Mouse (Mus musculus) hindbrain, embryonic 12.5 days (tissue): ENCODE results near the gene Ibsp. TPM values are rescaled to one million over a fixed set of nuclear protein-coding genes. Genes with fewer than 3 reads are reported as not detected.

Experiments used
- ATAC-seq: fragments of 200-750 bp; cut with Nextera tagmentation; 2 replicates; pipeline ENCODE4 v1.8.0; 2017; ENCODE audit warnings: moderate TSS enrichment; ENCODE audit not compliant: low FRiP score
- H3K27ac ChIP-seq: fragments of 300-500 bp; sonication (generic); 2 replicates; pipeline ENCODE4 v1.5.1; 2016; ENCODE audit warnings: mild to moderate bottlenecking
- H3K27me3 ChIP-seq: fragments of 300-500 bp; sonication (generic); 2 replicates; pipeline ENCODE4 v1.6.1; 2016; ENCODE audit warnings: mild to moderate bottlenecking
- H3K36me3 ChIP-seq: fragments of 300-500 bp; sonication (generic); 2 replicates; pipeline ENCODE4 v1.6.1; 2016; ENCODE audit warnings: mild to moderate bottlenecking
- H3K4me1 ChIP-seq: fragments of 300-500 bp; sonication (generic); 2 replicates; pipeline ENCODE4 v1.6.1; 2016
- H3K4me2 ChIP-seq: fragments of 300-500 bp; sonication (generic); replicated peaks from 2 replicates; pipeline ENCODE4 v1.6.1; 2016; ENCODE audit warnings: mild to moderate bottlenecking
- H3K4me3 ChIP-seq: fragments of 300-500 bp; sonication (generic); 2 replicates; pipeline ENCODE4 v1.5.1; 2016; ENCODE audit warnings: mild to moderate bottlenecking
- H3K9ac ChIP-seq: fragments of 300-500 bp; sonication (generic); 2 replicates; pipeline ENCODE4 v1.6.1; 2016; ENCODE audit warnings: mild to moderate bottlenecking, moderate library complexity
- H3K9me3 ChIP-seq: fragments of 300-500 bp; sonication (generic); replicated peaks from 2 replicates; pipeline ENCODE4 v1.6.1; 2016; ENCODE audit warnings: mild to moderate bottlenecking
- WGBS: fragments of 180-500 bp; shearing (Covaris S2); methylation state at CpG from one replicate; pipeline ENCODE4 v1.1.7; 2016; 5-methylcytosine and 5-hydroxymethylcytosine counted together
- polyA plus RNA-seq: library from polyadenylated mRNA; unstranded; fragments of >200 nt; fragmentation: Nextera tagmentation; extraction: Ambion mirVana; gene quantifications from 2 replicates; pipeline ENCODE4 v1.2.1, GENCODE M21; 2016

Ibsp gene
- polyA plus RNA-seq, result 0.14 TPM in 1 of 2 replicates, not detected in the other

DNA sequence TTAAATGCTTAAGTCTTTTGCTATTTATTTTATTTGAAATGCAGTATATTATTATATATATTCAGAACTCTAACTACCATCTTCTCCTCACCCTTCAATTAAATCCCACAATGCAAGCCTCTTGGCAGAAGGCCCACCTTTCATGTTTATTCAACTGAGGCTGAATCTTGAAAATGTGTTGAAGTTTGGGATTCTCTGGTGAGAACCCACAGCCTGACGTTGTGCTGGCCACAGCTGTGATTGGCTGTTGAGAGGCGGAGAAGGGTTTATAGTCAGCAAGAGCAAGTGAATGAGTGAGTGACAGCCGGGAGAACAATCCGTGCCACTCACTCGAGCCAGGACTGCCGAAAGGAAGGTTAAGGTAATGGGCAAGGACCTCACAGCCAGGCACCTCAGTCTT is at the start of gene Ibsp:
Gene Ibsp, plus strand, starts transcription at position 178 of the 400 bp plus-strand sequence.
- ATAC-seq, result no peak
- H3K4me1 ChIP-seq, result no peaks in the 10 kb centered on the region
- no peak within 1 kb of the TSS for H3K27ac ChIP-seq
- H3K9ac ChIP-seq, result no peak within 1 kb of the TSS
- no peak within 1 kb of the TSS for H3K4me2 ChIP-seq
- H3K36me3 ChIP-seq, result no peaks in the 10 kb centered on the region
- H3K27me3 ChIP-seq, result no peaks in the 10 kb centered on the region
- 61% methylated on average over 6 of the region's 6 CpGs for WGBS
- H3K4me3 ChIP-seq, result no peak within 1 kb of the TSS
- 0 out of 2 replicates have a peak, but pooled peaks cover 3% of the 10 kb centered on the region for H3K9me3 ChIP-seq

DNA sequence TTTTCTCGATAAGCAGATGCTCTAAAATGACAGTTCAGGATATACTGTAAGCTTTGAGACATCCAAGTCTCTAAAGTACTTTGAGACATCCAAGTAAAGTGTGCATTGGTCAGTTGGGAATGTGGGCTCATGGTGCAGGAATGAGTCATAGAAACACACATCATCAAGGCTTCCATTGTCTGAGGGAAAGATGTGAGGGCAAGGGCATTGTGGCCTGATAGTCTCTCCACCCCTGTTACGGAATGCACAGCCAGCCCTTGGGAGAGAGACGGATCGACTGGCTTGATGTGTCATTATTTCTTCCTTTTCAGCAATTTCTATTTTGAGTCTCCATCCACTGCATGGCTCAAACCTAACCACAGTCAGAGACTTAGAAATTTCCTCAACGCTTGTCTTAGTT is 47.2 kb upstream of the Ibsp start:
- no peaks in the 10 kb centered on the region for H3K4me1 ChIP-seq
- ATAC-seq, result no peak
- no peaks in the 10 kb centered on the region for H3K36me3 ChIP-seq
- no peak overlapping the region for H3K4me2 ChIP-seq
- H3K9me3 ChIP-seq, result no peaks in the 10 kb centered on the region
- no peak overlapping the region for H3K9ac ChIP-seq
- no peak overlapping the region for H3K27ac ChIP-seq
- H3K4me3 ChIP-seq, result no peak overlapping the region
- 84% methylated on average over 5 of the region's 5 CpGs for WGBS
- H3K27me3 ChIP-seq, result no peaks in the 10 kb centered on the region

DNA sequence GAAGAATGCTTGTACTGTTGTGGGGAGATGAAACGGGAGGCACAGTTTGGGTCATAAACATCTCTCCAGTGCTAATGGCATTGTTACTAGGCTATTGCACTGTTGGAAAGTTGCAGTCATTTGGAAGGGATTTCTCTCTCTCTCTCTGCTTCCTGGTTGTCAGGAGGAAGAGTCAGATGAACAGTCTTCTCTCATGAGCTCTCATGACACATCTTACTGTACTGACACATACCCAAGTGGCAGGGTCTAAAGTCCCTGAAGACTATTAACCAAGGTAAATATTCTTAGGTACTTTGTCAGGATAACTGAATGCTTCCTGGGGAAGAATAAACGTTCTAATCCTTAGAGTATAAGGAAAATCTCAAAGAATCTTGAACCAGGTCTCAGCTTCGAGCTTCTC is 42.4 kb upstream of the Ibsp start:
- H3K4me3 ChIP-seq, result no peak overlapping the region
- no peak for ATAC-seq
- no peaks in the 10 kb centered on the region for H3K27me3 ChIP-seq
- 74% methylated on average over 3 of the region's 3 CpGs for WGBS
- H3K4me1 ChIP-seq, result no peaks in the 10 kb centered on the region
- H3K9ac ChIP-seq, result no peak overlapping the region
- H3K27ac ChIP-seq, result no peak overlapping the region
- H3K36me3 ChIP-seq, result no peaks in the 10 kb centered on the region
- no peak overlapping the region for H3K4me2 ChIP-seq
- H3K9me3 ChIP-seq, result no peaks in the 10 kb centered on the region

DNA sequence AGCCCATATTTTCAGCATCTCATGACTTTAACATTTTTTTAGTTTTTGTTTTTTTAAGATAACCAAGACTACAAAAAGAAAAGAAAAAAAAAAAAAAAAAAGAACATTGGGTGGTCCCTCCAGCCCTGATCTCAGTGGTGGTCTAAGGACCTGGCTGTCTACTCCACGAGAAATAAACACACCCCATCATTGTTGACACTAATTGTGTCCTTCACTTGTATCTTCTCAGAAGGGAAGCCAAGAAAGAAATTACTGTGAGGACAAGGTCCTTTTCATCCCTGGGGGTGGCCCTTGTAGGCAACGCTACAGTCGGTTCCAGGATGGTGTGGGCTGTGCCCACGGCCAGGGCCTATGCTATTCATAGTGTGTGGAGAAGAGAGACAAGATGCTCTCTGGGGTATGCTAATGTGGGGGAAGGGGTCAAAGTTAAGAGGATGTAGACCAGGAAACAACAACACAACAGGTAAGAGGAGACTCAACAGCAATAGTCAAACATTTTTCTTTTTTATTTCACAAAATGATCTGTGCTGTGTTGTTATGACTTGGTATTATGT is 37.0 kb upstream of the Ibsp start:
- Histone ChIP-seq H3K4me3 (no peak overlapping the region), H3K27me3 (no peaks in the 10 kb centered on the region), H3K36me3 (no peaks in the 10 kb centered on the region), H3K27ac (no peak overlapping the region), H3K4me1 (no peaks in the 10 kb centered on the region), H3K9me3 (no peaks in the 10 kb centered on the region), H3K4me2 (no peak overlapping the region), H3K9ac (no peak overlapping the region)
- no peak for ATAC-seq
- WGBS, result 72% methylated on average over 4 of the region's 4 CpGs

DNA sequence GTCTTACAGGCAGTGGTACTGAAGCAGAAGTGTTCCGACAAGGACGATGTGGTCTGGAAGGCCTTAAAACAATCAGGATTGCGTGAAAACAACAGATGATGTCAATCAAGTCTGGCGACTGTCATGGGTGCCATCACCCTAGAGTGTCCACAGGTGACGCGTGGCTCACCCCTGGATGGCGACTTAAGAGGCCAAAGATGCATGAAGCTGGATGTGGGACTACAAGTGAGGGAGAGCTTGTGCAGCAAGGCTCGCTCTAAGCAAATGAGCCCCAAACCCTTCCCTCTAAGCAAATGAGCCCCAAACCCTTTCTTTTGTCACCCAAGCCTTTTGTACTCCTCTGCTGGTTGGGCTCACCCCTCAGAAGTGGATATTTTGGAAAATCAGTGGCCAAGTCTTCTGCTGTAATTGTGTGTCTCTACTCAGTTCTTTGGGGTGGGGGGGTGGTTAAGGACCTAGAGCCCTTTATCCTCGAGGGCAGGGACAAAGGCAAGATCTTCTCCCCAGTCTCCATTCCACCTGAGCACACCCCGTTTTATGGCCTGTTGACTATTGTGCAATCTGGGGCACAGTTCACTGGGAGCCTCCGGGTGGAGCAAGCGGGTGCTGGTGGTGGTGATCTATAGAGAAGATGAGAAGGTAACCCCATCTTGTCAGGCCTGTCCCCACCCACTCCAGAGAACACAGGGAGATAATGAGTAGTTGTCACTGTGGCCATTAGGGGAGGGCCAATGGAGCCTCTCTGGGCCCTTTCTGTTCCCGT is 35.8 kb upstream of the Ibsp start:
- ATAC-seq, result no peak
- no peaks in the 10 kb centered on the region for H3K4me1 ChIP-seq
- H3K4me2 ChIP-seq, result no peak overlapping the region
- H3K27me3 ChIP-seq, result no peaks in the 10 kb centered on the region
- no peaks in the 10 kb centered on the region for H3K36me3 ChIP-seq
- H3K9me3 ChIP-seq, result no peaks in the 10 kb centered on the region
- no peak overlapping the region for H3K9ac ChIP-seq
- WGBS, result 85% methylated on average over 13 of the region's 13 CpGs
- no peak overlapping the region for H3K4me3 ChIP-seq
- H3K27ac ChIP-seq, result no peak overlapping the region

DNA sequence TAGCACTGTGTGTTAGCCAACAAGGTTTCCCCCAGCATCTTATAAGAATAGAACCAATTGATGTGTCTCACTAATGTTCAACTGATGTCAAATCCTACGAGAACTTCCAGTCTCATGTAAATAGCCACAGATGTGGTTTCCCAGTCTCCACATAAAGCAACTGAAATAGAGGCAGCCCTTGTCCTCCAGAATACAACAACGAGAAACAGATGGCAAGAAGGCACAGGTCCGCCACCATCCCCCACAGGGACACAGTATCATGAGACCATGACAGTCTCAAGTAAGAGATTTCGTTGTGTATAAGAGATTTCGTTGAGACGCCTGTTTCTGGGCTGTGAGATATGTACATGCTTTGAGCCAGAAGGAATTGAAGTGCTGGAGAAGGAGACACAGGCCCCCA is 4.8 kb upstream of the Ibsp start:
- no peak for ATAC-seq
- H3K4me3 ChIP-seq, result no peak overlapping the region

DNA sequence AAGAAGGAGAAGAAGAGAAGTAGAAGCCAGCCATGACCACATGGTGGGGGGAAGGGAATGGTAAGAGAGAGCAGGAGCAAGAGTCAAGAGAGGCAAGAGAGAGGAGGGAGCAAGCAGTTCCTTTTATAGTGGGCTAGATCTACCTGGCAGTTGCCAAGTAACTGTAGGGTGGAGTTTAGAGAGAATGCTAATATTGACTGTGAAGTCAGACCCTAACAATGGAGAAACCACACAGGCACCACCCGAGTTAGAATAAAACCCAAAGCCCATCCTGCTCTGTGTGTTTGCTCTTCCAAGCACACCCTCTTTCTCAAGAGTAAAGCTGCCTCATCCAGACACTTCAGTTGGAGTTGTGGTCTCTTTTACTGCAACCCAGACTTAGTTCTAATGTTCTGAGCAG is 15.1 kb downstream of the Ibsp start:
- Histone ChIP-seq H3K4me2 (no peak overlapping the region), H3K27ac (no peak overlapping the region), H3K4me1 (no peaks in the 10 kb centered on the region), H3K27me3 (no peaks in the 10 kb centered on the region), H3K9ac (no peak overlapping the region), H3K9me3 (no peaks in the 10 kb centered on the region), H3K36me3 (no peaks in the 10 kb centered on the region), H3K4me3 (no peak overlapping the region)
- ATAC-seq, result no peak
- WGBS, result 56% methylated on average over 1 of the region's 1 CpGs

More for the DNA sequence above, 4.8 kb upstream of the Ibsp start:
- Histone ChIP-seq H3K36me3 (no peaks in the 10 kb centered on the region), H3K9ac (no peak overlapping the region), H3K4me2 (no peak overlapping the region), H3K4me1 (no peaks in the 10 kb centered on the region), H3K27ac (no peak overlapping the region), H3K27me3 (no peaks in the 10 kb centered on the region), H3K9me3 (0 out of 2 replicates have a peak, but pooled peaks cover 3% of the 10 kb centered on the region)
- WGBS, result 66% methylated on average over 6 of the region's 6 CpGs

DNA sequence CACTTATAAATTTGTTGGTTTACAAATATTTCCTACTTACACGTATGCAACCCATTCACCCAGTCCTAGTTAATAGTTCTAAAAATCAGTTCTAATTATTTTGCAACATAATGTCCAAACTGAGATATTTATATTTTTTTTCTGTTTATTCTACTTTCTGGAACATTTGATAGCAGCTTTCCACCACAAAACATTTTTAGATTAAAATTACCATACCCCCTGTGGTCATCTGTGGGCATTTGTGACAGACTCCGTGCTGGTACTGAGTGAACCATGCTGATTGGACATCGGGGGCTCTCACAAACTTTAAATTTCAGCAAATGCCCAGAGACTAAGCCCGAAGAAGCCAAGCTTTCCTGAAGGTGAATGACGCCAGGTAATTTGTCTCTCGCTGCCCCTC is 26.1 kb downstream of the Ibsp start, which contains the start of gene Mepe:
Gene Mepe, plus strand, starts transcription at position 301 of the 400 bp plus-strand sequence.
- no peak within 1 kb of the TSS for H3K4me2 ChIP-seq
- no peaks in the 10 kb centered on the region for H3K9me3 ChIP-seq
- no peak for ATAC-seq
- 89% methylated on average over 6 of the region's 6 CpGs for WGBS
- H3K4me3 ChIP-seq, result no peak within 1 kb of the TSS
- H3K27ac ChIP-seq, result no peak within 1 kb of the TSS
- no peaks in the 10 kb centered on the region for H3K36me3 ChIP-seq
- no peak within 1 kb of the TSS for H3K9ac ChIP-seq
- H3K27me3 ChIP-seq, result no peaks in the 10 kb centered on the region
- no peaks in the 10 kb centered on the region for H3K4me1 ChIP-seq

DNA sequence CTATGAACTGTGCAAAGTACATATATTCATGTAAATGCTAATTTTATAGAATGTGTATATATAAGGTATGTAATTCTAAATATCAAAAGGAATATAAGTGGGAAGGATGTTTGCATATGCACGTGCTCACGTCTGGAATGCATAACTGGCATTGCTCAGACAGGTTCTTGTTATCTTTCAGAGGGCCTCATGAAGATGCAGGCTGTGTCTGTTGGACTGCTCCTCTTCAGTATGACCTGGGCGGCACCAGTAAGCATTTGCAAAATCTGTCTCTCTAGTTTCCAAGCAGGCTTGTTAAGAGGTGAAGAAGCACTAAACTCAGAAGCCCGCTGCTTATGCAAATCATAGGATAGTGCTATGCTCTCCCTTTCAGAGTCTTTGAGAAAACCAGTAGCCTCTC is 27.9 kb downstream of the Ibsp start:
- no peak overlapping the region for H3K27ac ChIP-seq
- H3K4me3 ChIP-seq, result no peak overlapping the region
- 0 out of 2 replicates have a peak, but pooled peaks cover 4% of the 10 kb centered on the region for H3K27me3 ChIP-seq
- no peaks in the 10 kb centered on the region for H3K36me3 ChIP-seq
- WGBS, result 80% methylated on average over 4 of the region's 4 CpGs
- ATAC-seq, result no peak
- H3K4me1 ChIP-seq, result no peaks in the 10 kb centered on the region
- H3K9me3 ChIP-seq, result 0 out of 2 replicates have a peak, but pooled peaks cover 3% of the 10 kb centered on the region
- H3K9ac ChIP-seq, result no peak overlapping the region
- H3K4me2 ChIP-seq, result no peak overlapping the region

DNA sequence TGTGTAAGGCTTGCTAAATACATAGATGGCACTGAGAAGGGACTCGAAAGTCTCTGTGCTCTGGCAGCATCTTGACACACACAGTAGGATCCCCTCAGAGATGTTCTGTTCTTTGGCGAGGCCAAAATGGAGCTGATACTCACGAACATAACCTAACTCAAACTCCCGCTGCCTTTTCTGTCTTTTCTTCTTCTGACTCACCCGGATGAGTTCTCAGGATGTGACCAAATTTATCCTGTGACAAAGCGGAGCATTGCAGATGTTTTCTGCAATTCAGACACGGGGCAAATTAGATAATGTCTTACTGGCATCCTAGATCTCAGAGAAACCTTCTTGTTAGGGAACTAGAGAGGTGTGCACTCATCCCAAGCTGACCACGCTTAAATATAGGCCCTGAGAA is 28.4 kb downstream of the Ibsp start:
- Histone ChIP-seq H3K36me3 (no peaks in the 10 kb centered on the region), H3K27me3 (0 out of 2 replicates have a peak, but pooled peaks cover 4% of the 10 kb centered on the region), H3K4me2 (no peak overlapping the region), H3K9ac (no peak overlapping the region), H3K4me1 (no peaks in the 10 kb centered on the region), H3K9me3 (0 out of 2 replicates have a peak, but pooled peaks cover 3% of the 10 kb centered on the region), H3K27ac (no peak overlapping the region), H3K4me3 (no peak overlapping the region)
- no peak for ATAC-seq
- WGBS, result 84% methylated on average over 8 of the region's 8 CpGs

DNA sequence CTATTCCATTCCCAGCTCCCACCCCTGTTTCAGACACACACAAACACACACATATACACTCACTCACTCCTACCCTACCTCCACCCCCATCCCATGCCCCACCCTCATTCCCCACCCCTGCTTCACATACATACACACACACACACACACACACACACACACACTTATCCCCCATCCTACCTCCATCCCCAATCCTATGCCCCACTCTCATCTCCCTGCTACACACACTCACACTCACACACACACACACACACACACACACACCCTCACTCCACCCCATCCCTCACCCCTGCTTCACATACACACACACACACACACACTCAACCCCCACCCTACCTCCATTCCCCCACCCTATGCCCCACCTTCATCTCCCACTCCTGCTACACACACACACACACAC is 28.9 kb downstream of the Ibsp start:
- H3K27ac ChIP-seq, result no peak overlapping the region
- no peak overlapping the region for H3K4me2 ChIP-seq
- H3K4me1 ChIP-seq, result no peaks in the 10 kb centered on the region
- no peak overlapping the region for H3K4me3 ChIP-seq
- no peak overlapping the region for H3K9ac ChIP-seq
- 0 out of 2 replicates have a peak, but pooled peaks cover 4% of the 10 kb centered on the region for H3K27me3 ChIP-seq
- ATAC-seq, result peak; percentile 38
- 0 out of 2 replicates have a peak, but pooled peaks cover 3% of the 10 kb centered on the region for H3K9me3 ChIP-seq
- no peaks in the 10 kb centered on the region for H3K36me3 ChIP-seq

DNA sequence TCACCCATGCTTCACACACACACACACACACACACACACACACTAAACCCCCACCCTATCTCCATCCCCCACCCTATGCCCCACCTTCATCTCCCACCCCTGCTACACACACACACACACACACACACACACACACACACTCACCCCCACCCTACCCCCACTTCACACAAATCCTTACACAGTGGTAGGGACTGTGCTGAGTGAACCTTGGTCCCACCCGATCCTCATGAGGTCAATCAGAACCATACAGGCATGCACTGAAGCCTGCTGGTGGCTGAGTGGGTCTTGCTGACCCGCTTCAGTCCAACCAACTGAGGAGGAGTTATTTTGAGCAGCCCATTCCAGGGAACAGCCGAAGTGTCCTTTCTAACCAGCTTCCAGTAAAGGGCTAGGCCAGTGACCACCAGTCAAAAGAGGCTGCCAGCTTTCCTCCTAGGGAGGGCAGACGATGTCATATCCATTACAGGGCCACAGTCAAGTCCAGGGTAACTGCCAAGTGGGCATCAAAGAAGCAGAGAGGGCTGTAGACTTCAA is 29.4 kb downstream of the Ibsp start:
- H3K9ac ChIP-seq, result no peak overlapping the region
- 0 out of 2 replicates have a peak, but pooled peaks cover 4% of the 10 kb centered on the region for H3K27me3 ChIP-seq
- no peak overlapping the region for H3K4me2 ChIP-seq
- no peaks in the 10 kb centered on the region for H3K4me1 ChIP-seq
- H3K36me3 ChIP-seq, result no peaks in the 10 kb centered on the region
- ATAC-seq, result no peak
- H3K4me3 ChIP-seq, result no peak overlapping the region
- no peak overlapping the region for H3K27ac ChIP-seq
- H3K9me3 ChIP-seq, result 0 out of 2 replicates have a peak, but pooled peaks cover 3% of the 10 kb centered on the region
- WGBS, result 84% methylated on average over 4 of the region's 4 CpGs
